In the genomic region with DNA sequence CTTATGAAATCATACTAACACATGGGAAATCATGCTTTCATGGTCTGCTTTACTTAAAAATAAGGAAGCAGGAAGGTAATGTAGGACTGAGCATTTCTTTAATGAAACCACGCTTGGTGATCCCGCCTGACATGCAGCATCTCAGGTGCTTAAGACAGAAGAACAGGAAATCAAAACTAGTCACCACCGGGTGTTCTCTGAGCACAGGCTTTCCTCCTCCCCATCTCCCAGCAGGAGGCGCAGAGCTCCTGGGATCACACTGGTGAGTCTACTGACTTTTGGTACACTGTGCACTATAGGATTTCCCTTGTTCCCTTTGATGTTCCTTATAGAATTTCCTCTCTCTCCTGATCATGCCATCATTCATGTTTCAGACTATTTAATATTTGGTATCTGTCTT, we compare ENCODE assay signal across 8 mouse cellular contexts. TPM values are rescaled to one million over a fixed set of nuclear protein-coding genes. Genes with fewer than 3 reads are reported as not detected.
DNase-seq lines count a peak whose midpoint lies in the region; ATAC-seq and TF ChIP-seq lines count a peak whose summit lies in the region.
"Not testable (repeated sequence)": the region's sequence is repeated elsewhere in the genome, so short reads cannot be mapped to it uniquely, and the experiment has no call there.

No protein-coding gene starts in this region.

- H3K4me1 ChIP-seq in heart, adult 2 months (ENCODE audit: control insufficient read depth, insufficient read depth, low read length); intestine, embryonic 16.5 days (ENCODE audit: control insufficient read depth, insufficient read depth, low read length); olfactory bulb, adult 2 months (ENCODE audit: control insufficient read depth, insufficient read depth, low read length): not testable (repeated sequence)

- peak overlapping the region; percentile 74 for H3K4me2 ChIP-seq in intestine, embryonic 16.5 days (ENCODE audit: low read depth, low read length)

- peak; percentile 89 for ATAC-seq in intestine, embryonic 16.5 days

- 32% methylated on average over 4 of the region's 4 CpGs for WGBS in heart, adult 2 months
- 31% methylated on average over 4 of the region's 4 CpGs for WGBS in intestine, embryonic 16.5 days
- 30% methylated on average over 4 of the region's 4 CpGs for WGBS in olfactory bulb, adult 2 months

- not testable (repeated sequence) for TF ChIP-seq EP300 in heart, adult 2 months (IDR thresholded peaks at IDR 0.05; ENCODE audit: insufficient read depth, low read depth, low read length)

- peak; percentile 40 for DNase-seq in R1 (ENCODE audit: low read depth, low spot score)
- DNase-seq in embryo, embryonic 10.5 days (ENCODE audit: low spot score), result peak; percentile 49
- DNase-seq in heart, adult 2 months, result peak in 1 of 2 experiments; percentile 13
- DNase-seq in left cerebral cortex, postnatal 14 days (ENCODE audit: low spot score in 2 of 2), result peak; percentile 34 to 38
- peak; percentile 13 for DNase-seq in lung, postnatal 14 days
- DNase-seq in thymus, postnatal 36 days, result peak; percentile 24 to 35

- H3K36me3 ChIP-seq in heart, adult 2 months (ENCODE audit: control insufficient read depth, insufficient read depth, low read length); intestine, embryonic 16.5 days (ENCODE audit: control insufficient read depth, insufficient read depth, low read length): not testable (repeated sequence)

- not testable (repeated sequence) for H3K27me3 ChIP-seq in heart, adult 2 months (ENCODE audit: control insufficient read depth, insufficient read depth, low read length); intestine, embryonic 16.5 days (replicated peaks; ENCODE audit: control insufficient read depth, insufficient read depth, low read length)

- not testable (repeated sequence) for H3K9me3 ChIP-seq in intestine, embryonic 16.5 days (ENCODE audit: control insufficient read depth, low read length)

- H3K9ac ChIP-seq in heart, adult 2 months (ENCODE audit: low read depth, low read length), result not testable (repeated sequence)
- peak overlapping the region; percentile 78 for H3K9ac ChIP-seq in intestine, embryonic 16.5 days (ENCODE audit: low read depth, low read length)

- H3K27ac ChIP-seq in heart, adult 2 months, result peak overlapping the region; percentile 73
- not testable (repeated sequence) for H3K27ac ChIP-seq in intestine, embryonic 16.5 days (ENCODE audit: low read length); olfactory bulb, adult 2 months (ENCODE audit: insufficient read depth, low read depth, low read length)

- peak; percentile 53 for TF ChIP-seq CTCF in heart, adult 2 months (IDR thresholded peaks at IDR 0.05)
- not testable (repeated sequence) for TF ChIP-seq CTCF in olfactory bulb, adult 2 months (IDR thresholded peaks at IDR 0.05; ENCODE audit: insufficient read depth, low read depth, low read length)

- TF ChIP-seq POLR2A in heart, adult 2 months (IDR thresholded peaks at IDR 0.05; ENCODE audit: insufficient read depth, low read depth, low read length); olfactory bulb, adult 2 months (IDR thresholded peaks at IDR 0.05; ENCODE audit: insufficient read depth, low read depth, low read length): not testable (repeated sequence)

- intact Hi-C loops in heart, adult 2 months (cut with DNase I), result loop anchor here (5.0 to 10.0 kb wide), 4 partner anchors 83 to 425 kb away; a partner anchor contains a TSS
- intact Hi-C loops in left cerebral cortex, postnatal 14 days (cut with DNase I), result not testable (repeated sequence)

- H3K4me3 ChIP-seq in heart, adult 2 months, result peak overlapping the region; percentile 69
- H3K4me3 ChIP-seq in intestine, embryonic 16.5 days (ENCODE audit: low read length), result peak overlapping the region; percentile 65
- H3K4me3 ChIP-seq in olfactory bulb, adult 2 months (ENCODE audit: insufficient read depth, low read depth, low read length), result peak overlapping the region; percentile 74

- not testable (repeated sequence) for H3K79me2 ChIP-seq in heart, adult 2 months (replicated peaks; ENCODE audit: control insufficient read depth, insufficient read depth, low read length)

RNA-seq across cellular contexts. Expression of a gene that starts 0.5 kb away (rescaled TPM):
- total RNA-seq in heart, adult 2 months (2021), result 1 to 10 TPM; 5.2 to 6.4 TPM
- polyA plus RNA-seq in heart, adult 2 months (2012; rRNA removed), result 0.59 and 1.1 TPM in 2 replicates
- 4.5 and 5.3 TPM in 2 replicates for polyA plus RNA-seq in intestine, embryonic 16.5 days (2015; fragmentation: Nextera tagmentation; extraction: Ambion mirVana)
- total RNA-seq in left cerebral cortex, postnatal 14 days (2021), result 10 to 100 TPM; 13.2 to 13.7 TPM
- not detected in 2 replicates for polyA plus RNA-seq in olfactory bulb, adult 2 months (2012; ENCODE audit: insufficient read depth, insufficient read length, low replicate concordance, missing spikeins)

RNA-seq across cellular contexts. Expression of a gene that starts 25.6 kb away (rescaled TPM):
- total RNA-seq in heart, adult 2 months (2021), result 1 to 10 TPM; 1.7 to 3.0 TPM
- 0.66 and 1.4 TPM in 2 replicates for polyA plus RNA-seq in heart, adult 2 months (2012; rRNA removed)
- polyA plus RNA-seq in intestine, embryonic 16.5 days (2015; fragmentation: Nextera tagmentation; extraction: Ambion mirVana), result 3.1 TPM in 2 replicates
- 1 to 10 TPM; 5.0 to 5.8 TPM for total RNA-seq in left cerebral cortex, postnatal 14 days (2021)
- not detected in 2 replicates for polyA plus RNA-seq in olfactory bulb, adult 2 months (2012; ENCODE audit: insufficient read depth, insufficient read length, low replicate concordance, missing spikeins)

RNA-seq across cellular contexts. Expression of a gene that starts 42.6 kb away (rescaled TPM):
- 1 to 10 TPM; 3.5 to 4.0 TPM for total RNA-seq in heart, adult 2 months (2021)
- polyA plus RNA-seq in heart, adult 2 months (2012; rRNA removed), result 1.7 and 4.0 TPM in 2 replicates
- polyA plus RNA-seq in intestine, embryonic 16.5 days (2015; fragmentation: Nextera tagmentation; extraction: Ambion mirVana), result 7.4 and 9.2 TPM in 2 replicates
- 10 to 100 TPM; 23.5 to 24.2 TPM for total RNA-seq in left cerebral cortex, postnatal 14 days (2021)
- not detected in 2 replicates for polyA plus RNA-seq in olfactory bulb, adult 2 months (2012; ENCODE audit: insufficient read depth, insufficient read length, low replicate concordance, missing spikeins)

RNA-seq across cellular contexts. Expression of a gene that starts 50.1 kb away (rescaled TPM):
- total RNA-seq in heart, adult 2 months (2021), result 1 to 10 TPM in 1 of 2 experiments, under 1 TPM in 1; 0.84 to 1.1 TPM
- polyA plus RNA-seq in heart, adult 2 months (2012; rRNA removed), result 0.43 and 0.67 TPM in 2 replicates
- polyA plus RNA-seq in intestine, embryonic 16.5 days (2015; fragmentation: Nextera tagmentation; extraction: Ambion mirVana), result 2.5 and 2.6 TPM in 2 replicates
- 1 to 10 TPM; 3.6 to 5.5 TPM for total RNA-seq in left cerebral cortex, postnatal 14 days (2021)
- polyA plus RNA-seq in olfactory bulb, adult 2 months (2012; ENCODE audit: insufficient read depth, insufficient read length, low replicate concordance, missing spikeins), result not detected in 2 replicates
